Mouse (Mus musculus): ENCODE measurements around the gene Cep72.
"Not testable (repeated sequence)": the region's sequence is repeated elsewhere in the genome, so short reads cannot be mapped to it uniquely, and the experiment has no call there.

Gene Cep72

DNA sequence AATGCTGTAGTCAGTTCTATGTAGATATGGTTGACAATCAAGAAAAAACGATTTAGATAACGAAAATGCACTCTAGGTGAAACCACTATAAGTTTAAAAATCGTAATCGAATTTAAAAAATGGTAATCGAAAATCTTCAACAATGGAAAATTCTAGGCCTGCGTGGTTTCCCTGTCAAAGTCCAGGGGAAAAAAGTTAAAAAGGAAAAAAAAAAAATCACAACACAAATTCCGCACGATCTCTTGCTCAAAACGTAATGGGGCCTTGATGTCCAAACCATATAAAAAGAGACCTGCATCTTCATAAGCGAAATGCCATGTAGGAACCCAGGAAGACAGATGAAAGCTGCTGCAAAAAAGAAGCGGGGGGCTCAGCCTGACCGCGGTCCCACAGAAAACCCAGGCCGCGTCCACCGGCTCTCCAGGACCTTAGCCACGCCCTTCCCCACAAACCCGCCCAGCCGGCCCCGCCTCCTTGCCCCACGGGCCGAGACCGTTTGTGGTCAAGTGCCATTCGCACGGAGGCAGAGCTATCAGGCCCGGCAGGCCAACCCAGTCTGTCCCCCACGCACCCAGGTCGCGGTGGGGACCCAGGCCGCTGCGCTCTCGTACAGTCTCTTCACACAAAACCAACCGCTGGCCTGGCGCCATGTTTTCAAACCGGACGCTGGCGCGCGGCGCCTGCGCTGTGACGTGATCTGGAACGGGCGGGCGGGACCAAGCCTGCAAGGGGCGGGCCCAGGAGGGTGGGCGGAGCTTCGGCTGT, at the start of gene Cep72:
TSS of gene Cep72 (minus strand) at position 687 of the 765 bp plus-strand sequence.
- DNase-seq (ENCODE audit: low read depth, low spot score) = peak; percentile 95

DNA sequence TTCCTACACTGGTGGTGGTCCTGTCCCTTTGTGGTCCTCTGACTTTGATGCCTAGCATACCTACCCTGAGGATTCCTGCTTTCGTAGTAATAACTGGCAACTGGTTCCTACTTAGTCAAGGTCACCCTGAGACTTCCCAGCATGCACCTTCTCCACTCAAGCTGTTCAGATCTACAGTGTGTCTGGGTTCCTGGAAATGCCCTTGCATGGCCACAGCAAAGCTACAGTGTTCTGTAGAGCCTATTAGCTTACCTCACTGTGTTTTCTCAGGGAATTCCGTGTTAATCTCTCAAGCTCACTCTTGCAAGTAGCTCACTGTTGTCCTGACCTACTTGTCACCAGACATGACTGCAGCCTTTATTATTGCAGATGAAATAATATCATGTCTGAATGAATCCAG, 45.3 kb upstream of the Cep72 start:
- no peak for DNase-seq (ENCODE audit: low read depth, low spot score)

DNA sequence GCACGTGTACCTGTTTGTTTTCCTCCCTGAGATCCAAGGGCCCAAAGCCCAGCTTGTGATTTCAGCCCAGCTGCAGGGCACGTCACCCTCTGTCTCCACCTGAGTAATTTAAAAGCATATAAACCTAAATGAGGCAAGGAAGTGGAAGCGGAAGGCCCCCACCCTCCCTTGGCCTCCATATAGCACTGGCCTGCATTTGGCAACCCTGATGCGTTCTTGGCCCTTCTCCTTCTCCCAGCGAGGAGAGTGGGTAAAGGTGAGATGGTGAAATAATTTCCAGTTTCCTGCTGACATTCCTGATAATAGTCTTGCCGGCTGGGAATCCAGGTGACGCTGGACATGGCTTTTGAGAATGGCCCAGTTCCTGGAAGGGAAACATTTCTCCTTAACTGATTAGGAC, 42.3 kb upstream of the Cep72 start:
- no peak for DNase-seq (ENCODE audit: low read depth, low spot score)

DNA sequence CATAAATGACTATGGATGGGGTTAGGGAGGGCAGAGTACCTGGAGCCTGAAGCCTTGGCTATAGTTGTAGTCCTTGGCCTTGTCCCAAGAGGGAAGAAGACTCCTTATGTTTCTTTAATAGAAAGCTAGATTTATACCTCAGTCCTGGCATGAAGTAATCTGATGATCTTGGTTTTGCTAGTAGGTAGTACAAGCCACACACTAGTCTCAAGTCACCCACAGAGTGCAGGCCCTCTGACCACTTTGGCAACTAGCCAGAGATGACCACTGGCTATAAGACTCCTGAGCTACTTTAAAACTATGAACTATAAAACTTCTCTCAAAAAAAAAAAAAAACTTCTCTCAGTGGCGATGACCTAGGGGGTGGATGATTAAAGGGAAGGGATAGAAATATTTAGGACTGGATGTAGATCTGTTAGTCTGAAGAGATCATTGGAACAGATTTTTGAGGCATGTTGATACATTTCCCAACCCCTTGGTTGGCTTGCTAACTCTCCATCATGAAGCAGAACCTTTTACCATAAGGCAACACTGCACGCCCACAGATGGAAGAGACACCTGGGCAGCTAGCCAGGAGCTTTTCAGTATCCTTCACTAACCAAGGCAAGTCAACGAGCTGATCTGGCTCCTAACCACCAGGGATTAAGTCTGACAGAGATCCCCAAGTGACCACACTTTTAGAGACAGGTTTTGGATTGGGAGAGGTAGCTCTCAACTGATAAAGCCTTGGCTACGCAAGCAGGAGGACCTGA, 40.9 kb upstream of the Cep72 start:
- no peak for DNase-seq (ENCODE audit: low read depth, low spot score)

DNA sequence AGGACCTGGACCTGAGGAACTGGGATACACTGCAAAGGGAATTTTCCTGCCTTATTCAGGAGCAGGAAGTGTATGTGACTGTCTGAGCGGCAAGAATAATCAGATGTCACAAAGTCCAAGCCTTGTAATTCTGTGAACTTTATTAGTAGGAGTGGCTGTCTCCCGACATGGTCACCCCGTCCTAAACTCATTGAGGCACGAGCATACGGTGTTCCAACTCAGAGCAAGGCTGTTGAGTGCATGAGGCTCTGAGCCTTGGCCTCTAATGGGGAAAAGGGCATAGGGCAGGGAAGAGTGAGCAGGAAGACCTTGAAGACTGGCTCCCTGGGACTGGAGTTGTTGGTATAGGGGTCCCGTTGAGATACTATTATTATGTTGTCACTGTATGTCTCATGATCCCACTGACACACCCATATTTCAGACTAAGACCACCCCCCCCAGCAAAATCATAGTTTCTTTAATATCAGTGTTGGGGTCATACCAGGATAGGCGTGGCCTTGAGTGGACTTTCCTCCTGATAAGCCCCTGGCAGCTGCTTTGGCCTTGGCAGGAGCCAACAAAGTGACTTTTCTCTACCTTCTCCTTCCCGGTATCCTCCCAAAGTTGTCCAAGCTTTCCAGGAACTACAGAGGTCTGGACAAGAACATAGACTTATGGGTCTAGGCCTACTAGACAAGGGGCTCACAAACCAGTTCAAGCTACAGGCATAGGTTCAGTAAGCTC, 40.2 kb upstream of the Cep72 start:
- DNase-seq (ENCODE audit: low read depth, low spot score) = no peak

DNA sequence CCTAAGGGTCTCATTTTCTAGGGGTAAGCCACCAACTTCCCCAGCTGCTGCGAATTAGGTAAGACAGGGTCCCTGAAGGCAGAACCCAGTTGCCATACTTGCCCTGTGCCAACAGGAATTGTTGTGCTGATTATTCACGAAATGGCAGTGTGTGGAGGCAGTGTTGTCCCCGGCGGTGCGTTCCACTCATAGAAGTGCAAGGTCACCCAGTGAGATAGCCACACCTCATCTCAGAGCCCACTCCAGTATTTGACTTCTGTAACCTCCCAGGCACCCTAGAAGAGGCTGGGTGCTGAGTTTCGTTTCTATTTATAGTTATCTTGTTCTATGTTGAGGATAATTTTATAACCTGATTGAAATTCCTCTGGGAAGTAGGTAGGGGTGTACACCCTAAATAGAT, 36.8 kb upstream of the Cep72 start:
- no peak for DNase-seq (ENCODE audit: low read depth, low spot score)

DNA sequence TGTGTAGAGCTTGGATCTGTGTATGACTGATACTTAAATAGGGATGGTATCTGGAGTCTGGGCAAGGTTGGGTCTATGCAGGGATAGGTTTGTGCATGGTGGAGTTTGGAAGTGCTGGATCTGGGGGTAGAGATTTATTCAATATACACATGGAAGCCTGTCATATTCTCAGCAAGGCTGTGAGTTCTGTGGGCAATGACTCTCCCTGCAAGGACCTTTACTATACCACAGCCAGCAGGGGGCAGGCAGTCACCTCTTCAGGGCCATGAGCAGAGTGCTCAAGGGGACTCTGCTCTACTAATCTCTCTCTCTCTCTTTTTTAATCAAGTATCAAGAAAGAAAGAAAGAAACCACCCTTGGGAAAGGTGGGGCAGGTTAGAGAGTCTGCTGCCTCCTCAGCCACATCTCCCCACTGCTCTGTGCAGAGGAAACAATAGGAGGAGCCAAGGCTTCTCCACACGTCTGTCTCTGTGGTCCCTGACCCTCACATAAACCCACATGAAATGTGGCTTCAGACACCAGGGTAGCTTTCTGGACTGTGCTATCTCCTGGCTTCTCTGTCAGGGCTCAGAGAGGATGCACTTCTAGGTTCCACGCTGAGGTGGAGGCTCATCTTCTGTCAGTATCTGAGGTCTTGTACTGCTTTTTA, 34.7 kb upstream of the Cep72 start:
- peak; percentile 65 for DNase-seq (ENCODE audit: low read depth, low spot score)

DNA sequence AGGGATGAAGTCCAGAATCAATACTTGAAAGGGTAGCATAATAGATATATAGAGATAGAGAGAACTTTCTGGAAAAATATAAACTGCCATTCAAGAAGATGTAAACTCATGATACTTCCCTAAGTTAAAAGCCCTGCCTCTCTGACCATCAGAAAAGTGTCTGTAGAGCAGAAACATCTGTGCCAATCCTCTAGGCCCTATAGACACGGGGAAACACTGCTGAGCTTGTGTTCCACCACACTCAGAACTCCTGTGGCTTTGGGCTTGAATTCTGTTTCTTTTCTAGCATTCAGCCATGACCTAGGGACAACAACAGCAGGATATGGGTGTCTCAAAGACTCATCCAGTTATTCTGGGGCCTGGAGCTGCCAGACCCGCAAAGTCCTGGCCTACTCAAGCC, 33.8 kb upstream of the Cep72 start:
- DNase-seq (ENCODE audit: low read depth, low spot score) = no peak

DNA sequence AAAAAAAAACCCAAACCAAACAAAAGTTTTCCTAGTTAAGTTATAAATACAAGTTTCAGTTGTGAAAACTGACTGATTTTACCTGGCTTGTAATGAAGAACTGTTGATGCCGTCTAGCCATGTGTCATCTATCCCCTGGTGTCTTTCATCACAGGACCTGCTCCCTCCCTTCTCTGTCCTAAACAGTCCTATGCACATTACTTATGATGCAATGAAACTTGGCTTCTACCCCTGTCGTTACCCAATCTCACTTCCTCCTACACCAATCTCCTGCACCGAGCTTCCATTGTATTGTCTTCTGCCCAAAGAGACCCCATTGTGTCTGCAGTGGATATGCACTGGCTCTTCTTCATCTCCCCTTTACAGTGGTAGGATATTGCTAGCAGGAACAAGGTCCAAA, 28.2 kb upstream of the Cep72 start:
- no peak for DNase-seq (ENCODE audit: low read depth, low spot score)

DNA sequence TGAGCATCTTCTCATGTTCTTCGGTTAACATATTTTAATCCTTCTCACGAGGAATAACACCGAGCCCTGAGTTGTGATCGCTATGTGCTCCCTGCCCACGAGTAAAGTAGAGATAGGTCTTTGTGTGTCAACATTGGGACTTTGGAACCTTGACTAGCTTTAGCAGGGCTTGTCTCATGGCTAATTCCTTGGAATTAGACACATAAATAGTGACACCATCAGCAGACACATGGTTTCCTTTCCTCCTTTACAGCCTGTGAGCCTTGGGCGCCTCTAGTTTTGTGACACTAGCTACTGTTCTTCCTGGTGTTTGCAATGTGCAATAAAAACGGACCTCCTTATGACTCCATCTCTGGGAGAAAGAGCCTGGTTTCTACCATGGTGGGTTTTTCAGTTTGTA, 11.3 kb upstream of the Cep72 start:
- DNase-seq (ENCODE audit: low read depth, low spot score) = no peak

DNA sequence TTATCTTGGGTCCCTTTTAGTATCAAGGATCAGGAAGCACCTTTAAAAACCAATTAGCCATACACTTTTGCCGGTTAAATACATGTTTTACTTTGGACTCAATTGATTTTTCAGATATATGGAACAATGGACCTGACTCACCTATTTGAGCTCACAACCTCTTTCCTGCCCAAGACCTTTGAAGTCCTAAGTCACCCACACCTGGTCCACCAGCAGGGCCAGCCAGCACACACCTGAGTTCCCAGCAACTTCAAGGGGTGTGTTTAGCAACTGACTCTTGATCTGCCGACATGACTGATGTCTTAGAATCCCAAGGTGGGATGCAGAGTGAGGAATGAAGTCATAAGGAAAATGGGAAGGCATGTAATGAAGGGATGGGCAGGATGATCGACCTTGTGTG, 9.6 kb upstream of the Cep72 start:
- no peak for DNase-seq (ENCODE audit: low read depth, low spot score)

DNA sequence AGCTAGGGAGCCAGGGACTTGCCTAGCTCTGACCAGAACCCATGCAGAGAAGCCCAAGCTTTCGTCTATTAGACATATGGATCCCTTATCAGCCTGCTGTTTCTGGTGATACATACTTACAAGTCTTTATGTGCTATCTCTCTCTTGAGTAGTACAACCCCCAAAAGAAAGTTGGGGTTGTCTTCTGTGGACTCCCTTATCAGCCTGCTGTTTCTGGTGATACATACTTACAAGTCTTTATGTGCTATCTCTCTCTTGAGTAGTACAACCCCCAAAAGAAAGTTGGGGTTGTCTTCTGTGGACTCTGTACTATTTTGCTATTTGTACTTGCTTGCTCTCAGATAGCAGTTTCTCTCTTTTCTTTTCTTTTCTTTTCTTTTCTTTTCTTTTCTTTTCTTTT, 9.1 kb upstream of the Cep72 start:
- not testable (repeated sequence) for DNase-seq (ENCODE audit: low read depth, low spot score)

DNA sequence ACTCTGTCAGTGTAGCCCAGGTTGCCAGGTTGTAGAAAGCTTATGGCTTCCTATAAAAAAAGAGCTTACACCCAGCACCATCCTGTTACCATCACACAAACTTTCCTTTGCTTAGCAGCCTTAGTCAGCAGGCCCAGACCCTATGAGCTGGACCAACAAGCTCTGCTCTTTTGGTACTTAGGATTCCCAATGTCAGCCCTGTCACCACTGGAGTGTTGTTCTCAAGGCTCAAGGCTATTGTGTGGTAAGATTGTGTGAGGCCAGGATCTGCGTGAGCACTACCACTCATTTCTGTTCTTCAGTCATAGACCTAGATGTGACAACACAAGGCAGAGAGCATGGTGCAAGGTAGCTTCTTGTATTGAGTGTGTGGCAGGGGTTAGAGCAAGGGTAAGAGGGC, 4.5 kb upstream of the Cep72 start:
- no peak for DNase-seq (ENCODE audit: low read depth, low spot score)

DNA sequence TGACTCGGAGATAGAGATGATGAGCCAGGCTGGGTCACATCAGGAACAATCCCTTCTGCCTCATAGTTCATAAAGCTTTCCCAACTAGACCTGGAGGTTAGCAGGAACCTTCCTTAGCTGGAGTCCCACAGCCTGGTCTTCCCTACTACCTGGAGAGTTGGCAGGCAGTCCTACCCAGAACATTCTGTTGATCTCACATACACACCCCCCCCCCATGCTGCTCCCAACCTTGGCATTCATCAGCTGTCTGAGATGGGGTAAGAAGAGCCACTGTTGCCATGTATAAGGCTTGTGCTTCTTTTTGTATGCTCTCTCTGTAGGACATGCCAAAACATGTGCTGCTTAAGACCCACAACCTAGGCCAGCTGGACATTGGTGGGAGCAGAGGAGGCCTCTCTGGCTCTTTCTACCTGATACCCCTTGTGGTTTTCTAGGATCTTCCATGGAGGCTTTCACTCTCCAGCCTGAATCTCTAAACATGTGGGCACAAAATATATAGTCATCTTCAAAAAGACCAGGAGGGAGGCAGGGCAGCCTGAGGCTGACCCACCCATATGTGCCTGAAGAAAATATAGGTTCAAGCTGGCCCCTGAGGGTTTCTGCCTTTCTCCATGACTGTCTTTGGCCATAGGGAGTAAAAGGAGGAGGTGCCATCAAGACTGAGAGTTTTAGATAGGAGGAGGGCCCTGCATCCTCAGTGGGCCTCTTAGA, 1.4 kb upstream of the Cep72 start:
- no peak for DNase-seq (ENCODE audit: low read depth, low spot score)

DNA sequence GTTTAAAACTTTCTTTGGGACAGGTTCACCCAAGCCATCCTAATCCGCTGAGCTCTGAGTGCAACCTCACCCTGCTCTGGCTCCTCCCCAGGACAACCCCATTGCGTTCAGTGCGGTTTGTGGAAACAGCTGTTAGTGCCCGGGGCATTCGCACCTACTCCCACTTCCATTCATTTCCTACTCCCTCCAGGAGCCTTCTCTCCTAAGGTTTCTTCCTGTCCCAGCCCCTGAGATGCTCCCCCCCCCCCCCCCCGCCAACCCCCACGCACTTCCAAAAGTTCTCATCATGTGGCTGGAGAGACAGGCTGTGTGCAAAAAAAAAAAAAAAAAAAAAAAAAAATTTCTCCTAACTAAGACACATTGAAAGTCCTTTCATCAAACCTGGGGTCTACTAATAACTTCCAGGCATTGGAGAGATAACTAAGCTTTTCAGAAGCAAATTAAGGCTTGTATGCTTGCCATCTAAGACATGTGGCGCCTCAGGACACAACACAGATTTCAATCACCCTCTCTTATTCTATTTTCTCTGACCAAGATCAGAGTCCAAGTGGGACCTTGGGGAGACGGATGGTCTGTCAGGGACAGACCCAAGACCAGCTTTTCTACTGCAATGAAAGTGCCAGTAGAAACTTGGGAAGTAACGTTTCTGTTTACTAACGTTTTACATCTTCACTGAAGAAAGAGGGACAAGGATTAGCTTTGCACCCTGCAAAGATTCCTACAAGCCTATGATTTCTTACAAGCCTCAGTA, 454 bp upstream of the Cep72 start:
- no peak for DNase-seq (ENCODE audit: low read depth, low spot score)

DNA sequence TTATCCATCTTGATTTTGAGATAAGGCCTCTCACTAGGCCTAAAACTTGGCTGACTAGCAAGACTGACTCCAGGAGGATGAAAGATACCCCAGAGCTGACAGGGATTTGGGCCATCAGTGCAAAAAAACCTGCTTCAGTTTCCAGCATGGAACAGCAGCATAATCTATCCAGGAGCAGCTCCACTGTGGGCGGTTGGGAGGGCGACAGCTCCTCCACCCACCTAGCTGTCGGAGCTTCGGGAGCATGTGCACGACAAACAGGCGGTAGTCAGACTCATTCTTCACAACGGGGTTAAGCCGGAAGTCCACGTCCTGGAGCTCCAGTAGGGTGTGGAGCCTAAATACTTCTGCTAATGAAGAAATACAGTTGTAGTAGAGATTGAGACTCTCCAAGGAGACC, 4.0 kb downstream of the Cep72 start:
- DNase-seq (ENCODE audit: low read depth, low spot score) = no peak

DNA sequence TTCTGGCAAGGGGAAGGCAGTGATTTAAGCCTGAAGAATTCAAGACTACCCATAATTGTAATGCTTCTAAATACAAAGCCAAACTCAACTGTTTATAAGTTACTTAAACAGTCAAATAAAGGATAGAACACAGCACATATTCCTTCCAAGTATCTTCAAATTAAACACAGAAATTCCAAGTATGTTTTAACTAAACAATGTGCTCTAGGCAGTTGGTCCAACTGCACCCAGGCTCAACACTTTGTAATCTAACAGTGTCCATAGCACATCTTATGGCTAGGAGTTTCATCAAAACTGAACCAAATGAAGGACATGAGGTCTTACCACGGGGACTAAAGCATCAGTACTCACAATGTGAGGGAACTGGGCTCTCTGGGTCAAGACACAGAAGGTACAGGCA, 5.9 kb downstream of the Cep72 start:
- no peak for DNase-seq (ENCODE audit: low read depth, low spot score)

DNA sequence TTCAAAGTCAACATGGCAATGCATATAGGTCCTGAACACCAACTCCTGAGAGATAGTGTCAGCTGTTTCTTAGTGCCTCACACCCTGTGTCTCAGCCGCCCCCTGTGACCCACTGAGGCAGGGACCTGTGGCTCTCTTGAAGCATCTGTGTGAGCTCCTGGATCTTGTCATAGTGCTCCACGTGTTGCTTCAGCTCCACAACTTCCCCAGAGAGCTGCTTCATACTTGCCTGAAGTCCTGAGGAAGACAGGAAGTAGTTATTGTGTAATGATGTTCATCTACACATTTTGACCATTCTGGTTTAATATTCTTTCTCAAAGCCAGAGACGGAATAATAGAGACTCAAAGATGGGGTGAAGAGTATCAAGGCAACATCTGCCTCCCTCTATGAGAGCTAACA, 22.2 kb downstream of the Cep72 start:
- no peak for DNase-seq (ENCODE audit: low read depth, low spot score)

DNA sequence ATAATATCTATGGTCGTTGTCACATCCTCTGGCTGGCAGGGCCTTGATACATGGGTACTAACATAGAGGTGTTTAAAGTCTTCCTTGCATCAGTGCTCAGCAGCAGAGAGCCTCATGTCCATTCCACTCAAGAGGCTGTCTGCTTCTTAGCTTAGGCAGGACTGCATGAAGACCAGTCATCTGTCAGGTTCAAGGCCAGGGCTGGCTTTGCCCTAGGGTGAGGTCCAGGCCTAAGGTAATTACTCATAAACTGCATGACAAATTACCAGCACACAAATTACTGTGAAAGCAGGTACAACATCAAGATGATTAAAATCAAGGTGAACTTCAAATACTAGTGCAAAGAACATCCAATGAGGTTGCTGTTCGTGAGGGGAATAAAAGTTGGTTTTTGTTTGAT, 26.3 kb downstream of the Cep72 start:
- no peak for DNase-seq (ENCODE audit: low read depth, low spot score)

DNA sequence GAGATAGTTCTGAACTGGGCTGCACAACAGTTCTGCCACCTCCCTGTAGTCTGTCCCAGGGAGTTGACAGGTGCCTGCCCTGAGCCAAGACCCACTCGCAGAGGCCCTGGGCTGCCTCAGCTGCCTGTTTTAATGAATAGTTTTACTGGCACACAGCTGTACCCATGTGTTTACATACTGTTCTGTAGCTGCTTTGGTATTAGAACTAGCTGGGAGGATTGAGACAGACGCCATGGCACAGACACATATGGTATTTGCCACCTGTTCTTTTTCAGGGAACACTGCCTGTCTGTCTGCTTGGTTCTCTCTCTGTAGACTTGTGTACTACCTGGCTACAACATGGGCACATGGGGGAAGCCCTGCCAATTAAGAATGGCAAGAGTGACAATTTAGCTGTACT, 27.3 kb downstream of the Cep72 start:
- DNase-seq (ENCODE audit: low read depth, low spot score) = no peak

DNA sequence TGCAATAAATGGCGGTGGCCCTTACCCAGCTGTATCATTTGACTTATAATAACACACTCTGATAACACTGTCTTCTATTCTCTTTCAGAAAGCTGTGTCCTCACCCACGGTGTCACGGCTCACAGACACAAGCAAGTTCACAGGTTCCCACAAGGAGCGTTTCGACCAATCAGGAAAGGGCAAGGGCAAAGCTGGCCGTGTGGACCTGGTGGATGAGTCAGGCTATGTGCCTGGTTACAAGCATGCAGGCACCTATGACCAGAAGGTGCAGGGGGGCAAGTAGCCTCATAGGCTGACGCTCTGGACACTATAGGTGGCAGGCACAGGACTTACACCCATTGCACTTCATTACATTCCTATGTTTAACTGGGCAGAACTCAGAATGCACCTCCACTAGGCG, 31.0 kb downstream of the Cep72 start:
- no peak for DNase-seq (ENCODE audit: low read depth, low spot score)

Measured in CD4-positive, CD25-positive, alpha-beta regulatory T cell, adult 2 months (primary cell).